Mouse (Mus musculus) naive thymus-derived CD4-positive, alpha-beta T cell, adult 2 months (primary cell): ENCODE results near the gene Barx1.
A peak's percentile ranks its signal among the peaks of the same experiment; 100 is the strongest.

Experiments used
- DNase-seq: peaks from one replicate; pipeline ENCODE4 v3.0.0-alpha.2; 2011; ENCODE audit warnings: low read depth

Gene Barx1

GRCm38 (mm10) chr13:48660221-48660734 lies 2.5 kb upstream of the Barx1 start:
- no peak for DNase-seq

GRCm38 (mm10) chr13:48660741-48661140 lies 2.1 kb upstream of the Barx1 start:
- DNase-seq, result no peak

GRCm38 (mm10) chr13:48661561-48661960 lies 1.2 kb upstream of the Barx1 start:
- DNase-seq, result no peak

- no peak for DNase-seq
These were observed 601 bp downstream of the Barx1 start for GRCm38 (mm10) chr13:48663211-48663987.

- no peak for DNase-seq
These were observed 1.2 kb downstream of the Barx1 start for GRCm38 (mm10) chr13:48663988-48664339.

- no peak for DNase-seq
These were observed 2.3 kb downstream of the Barx1 start for GRCm38 (mm10) chr13:48664916-48665655.

- no peak for DNase-seq
These were observed 3.1 kb downstream of the Barx1 start for GRCm38 (mm10) chr13:48665656-48666597.

GRCm38 (mm10) chr13:48667461-48667860 lies 4.7 kb downstream of the Barx1 start:
- DNase-seq, result no peak

- DNase-seq, result no peak
These were observed 5.5 kb downstream of the Barx1 start for GRCm38 (mm10) chr13:48668091-48668975.

- no peak for DNase-seq
These were observed 6.3 kb downstream of the Barx1 start for GRCm38 (mm10) chr13:48668976-48669534.

- DNase-seq, result no peak
These were observed 9.6 kb downstream of the Barx1 start for GRCm38 (mm10) chr13:48672312-48672840.

- DNase-seq, result no peak
These were observed 11.8 kb downstream of the Barx1 start for GRCm38 (mm10) chr13:48674609-48675008.

- DNase-seq, result no peak
These were observed 16.6 kb downstream of the Barx1 start for GRCm38 (mm10) chr13:48679351-48679750.

- DNase-seq, result no peak
These were observed 23.9 kb downstream of the Barx1 start for GRCm38 (mm10) chr13:48686666-48687065.

- DNase-seq, result no peak
These were observed 29.2 kb downstream of the Barx1 start for GRCm38 (mm10) chr13:48691991-48692390.

- DNase-seq, result no peak
These were observed 31.6 kb downstream of the Barx1 start for GRCm38 (mm10) chr13:48694090-48695064.

GRCm38 (mm10) chr13:48706385-48706951 lies 43.7 kb downstream of the Barx1 start:
- DNase-seq, result no peak

GRCm38 (mm10) chr13:48712675-48713074 lies 49.9 kb downstream of the Barx1 start:
- DNase-seq, result no peak

- DNase-seq, result peak; percentile 4
These were observed 53.3 kb downstream of the Barx1 start for GRCm38 (mm10) chr13:48716075-48716474.
